Mouse (Mus musculus) embryonic facial prominence, embryonic 11.5 days (tissue): Measurements from ENCODE around the gene Tfpi. TPM values are rescaled to one million over a fixed set of nuclear protein-coding genes. Genes with fewer than 3 reads are reported as not detected.

Source experiments
- ATAC-seq: fragments of 200-750 bp; cut with Nextera tagmentation; replicated peaks from 2 replicates; pipeline ENCODE4 v1.8.0; 2017; ENCODE audit warnings: low read depth; ENCODE audit not compliant: insufficient number of reproducible peaks, low FRiP score, low TSS enrichment
- DNase-seq: peaks from one replicate; pipeline ENCODE4 v3.0.0-alpha.2; 2015; ENCODE audit warnings: low spot score
- H3K27ac ChIP-seq: fragments of 300-500 bp; sonication (generic); replicated peaks from 2 replicates; pipeline ENCODE4 v1.5.1; 2014; ENCODE audit warnings: mild to moderate bottlenecking, low read depth, low read length, control low read depth
- H3K27me3 ChIP-seq: fragments of 300-500 bp; sonication (generic); 2 replicates; pipeline ENCODE4 v1.6.1; 2014; ENCODE audit warnings: mild to moderate bottlenecking, low read length, moderate library complexity, mixed read lengths; ENCODE audit not compliant: control insufficient read depth, insufficient read depth
- H3K36me3 ChIP-seq: fragments of 300-500 bp; sonication (generic); replicated peaks from 2 replicates; pipeline ENCODE4 v1.6.1; 2014; ENCODE audit warnings: low read depth, mild to moderate bottlenecking, low read length, moderate library complexity, mixed read lengths; ENCODE audit not compliant: control insufficient read depth, insufficient read depth
- H3K4me1 ChIP-seq: fragments of 300-500 bp; sonication (generic); 2 replicates; pipeline ENCODE4 v1.6.1; 2014; ENCODE audit warnings: low read length, mixed read lengths; ENCODE audit not compliant: control insufficient read depth, insufficient read depth
- H3K4me2 ChIP-seq: fragments of 300-500 bp; sonication (generic); 2 replicates; pipeline ENCODE4 v1.6.1; 2014; ENCODE audit warnings: low read depth, mild to moderate bottlenecking, control low read depth, low read length, moderate library complexity
- H3K4me3 ChIP-seq: fragments of 300-500 bp; sonication (generic); 2 replicates; pipeline ENCODE4 v1.5.1; 2014; ENCODE audit warnings: low read depth, low read length, control low read depth
- H3K9ac ChIP-seq: fragments of 300-500 bp; sonication (generic); replicated peaks from 2 replicates; pipeline ENCODE4 v1.6.1; 2014; ENCODE audit warnings: mild to moderate bottlenecking, control low read depth, low read length
- H3K9me3 ChIP-seq: fragments of 300-500 bp; sonication (generic); replicated peaks from 2 replicates; pipeline ENCODE4 v1.6.1; 2016; ENCODE audit warnings: mild to moderate bottlenecking, low read length, inconsistent platforms, mixed read lengths; ENCODE audit not compliant: control insufficient read depth
- WGBS: fragments of 180-500 bp; shearing (Covaris S2); extraction: QIAGEN DNeasy Blood & Tissue Kit; methylation state at CpG from one replicate; pipeline ENCODE4 v1.1.7; 2014; 5-methylcytosine and 5-hydroxymethylcytosine counted together
- polyA plus RNA-seq: library from polyadenylated mRNA; unstranded; fragments of >200 nt; fragmentation: Nextera tagmentation; extraction: Ambion mirVana; gene quantifications from 2 replicates; pipeline ENCODE4 v1.2.1, GENCODE M21; 2014

Tfpi gene
- polyA plus RNA-seq, 1 experiment from 2014 or later, result 20.8 TPM

DNA sequence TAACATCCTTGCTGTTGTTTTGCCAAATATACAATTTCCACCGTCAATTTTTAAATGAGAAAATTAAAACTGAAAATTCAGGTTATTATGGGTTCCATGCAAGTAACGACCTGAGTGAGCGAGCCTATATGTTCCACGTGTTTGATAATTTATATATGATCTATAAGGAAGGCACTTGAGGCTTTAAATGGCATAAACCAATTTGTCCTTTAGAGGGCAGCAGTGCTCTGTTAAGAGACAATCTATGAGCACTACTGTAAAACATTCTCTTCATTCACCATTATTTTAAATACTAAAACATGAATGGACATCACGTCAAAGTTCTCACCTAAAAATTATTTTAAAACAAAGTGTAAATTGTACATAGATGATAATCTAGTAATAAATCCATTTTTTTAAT, 22.5 kb downstream of the Tfpi start:
- WGBS, result 16% methylated on average over 5 of the region's 5 CpGs

DNA sequence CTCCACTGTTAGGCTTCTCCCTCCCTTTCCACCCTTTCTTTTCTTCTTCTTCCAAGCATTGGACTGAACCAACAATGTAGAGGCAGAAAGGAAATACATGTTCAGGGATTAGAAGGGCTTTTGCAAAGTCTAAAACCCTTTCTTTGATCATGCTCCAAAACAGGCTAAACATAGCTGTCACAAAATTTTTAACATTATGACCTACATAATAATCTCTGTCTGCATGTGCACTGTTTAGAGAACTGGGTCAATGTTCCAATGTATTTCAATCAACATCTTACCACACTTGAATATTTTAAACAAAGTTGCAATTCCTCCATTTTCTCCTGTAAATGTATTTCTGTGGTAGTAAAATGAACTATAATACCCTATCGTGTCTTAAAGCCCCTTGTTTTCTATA, 31.1 kb downstream of the Tfpi start:
- Histone ChIP-seq H3K27ac (no peak overlapping the region), H3K9me3 (no peaks in the 10 kb centered on the region), H3K4me1 (no peaks in the 10 kb centered on the region), H3K4me3 (no peak overlapping the region), H3K36me3 (no peaks in the 10 kb centered on the region), H3K4me2 (no peak overlapping the region), H3K9ac (no peak overlapping the region), H3K27me3 (no peaks in the 10 kb centered on the region)
- ATAC-seq, result no peak
- DNase-seq, result no peak
- WGBS, result 81% methylated on average over 1 of the region's 1 CpGs

More for the DNA sequence above, 22.5 kb downstream of the Tfpi start:
- H3K27ac ChIP-seq, result no peak overlapping the region
- no peaks in the 10 kb centered on the region for H3K9me3 ChIP-seq
- no peak for ATAC-seq
- no peaks in the 10 kb centered on the region for H3K27me3 ChIP-seq
- H3K4me2 ChIP-seq, result no peak overlapping the region
- DNase-seq, result peak; percentile 86
- no peak overlapping the region for H3K9ac ChIP-seq
- H3K36me3 ChIP-seq, result no peaks in the 10 kb centered on the region
- H3K4me1 ChIP-seq, result no peaks in the 10 kb centered on the region
- H3K4me3 ChIP-seq, result no peak overlapping the region

GRCm38 (mm10) chr2:84441940-84442339, 34.6 kb downstream of the Tfpi start:
- Histone ChIP-seq H3K9me3 (no peaks in the 10 kb centered on the region), H3K4me1 (no peaks in the 10 kb centered on the region), H3K4me3 (no peak overlapping the region), H3K27me3 (no peaks in the 10 kb centered on the region), H3K9ac (no peak overlapping the region), H3K36me3 (no peaks in the 10 kb centered on the region), H3K27ac (no peak overlapping the region), H3K4me2 (no peak overlapping the region)
- no peak for DNase-seq
- ATAC-seq, result no peak
- 91% methylated on average over 5 of the region's 5 CpGs for WGBS

- Histone ChIP-seq H3K9ac (no peak overlapping the region), H3K4me3 (no peak overlapping the region), H3K27me3 (no peaks in the 10 kb centered on the region), H3K4me1 (no peaks in the 10 kb centered on the region), H3K4me2 (no peak overlapping the region), H3K36me3 (no peaks in the 10 kb centered on the region), H3K27ac (no peak overlapping the region), H3K9me3 (no peaks in the 10 kb centered on the region)
- DNase-seq, result peak; percentile 73
- no peak for ATAC-seq
- 58% methylated on average over 11 of the region's 11 CpGs for WGBS
These were observed 46.9 kb downstream of the Tfpi start for GRCm38 (mm10) chr2:84429724-84430123.

- 51% methylated on average over 3 of the region's 3 CpGs for WGBS
- no peaks in the 10 kb centered on the region for H3K36me3 ChIP-seq
- no peak overlapping the region for H3K9ac ChIP-seq
- no peak for ATAC-seq
- H3K4me1 ChIP-seq, result no peaks in the 10 kb centered on the region
- no peak overlapping the region for H3K4me2 ChIP-seq
- H3K4me3 ChIP-seq, result no peak overlapping the region
- no peaks in the 10 kb centered on the region for H3K27me3 ChIP-seq
- H3K9me3 ChIP-seq, result no peaks in the 10 kb centered on the region
- H3K27ac ChIP-seq, result no peak overlapping the region
- no peak for DNase-seq
These were observed 47.7 kb downstream of the Tfpi start for GRCm38 (mm10) chr2:84428836-84429235.

- ATAC-seq, result no peak
- H3K9ac ChIP-seq, result no peak overlapping the region
- no peak overlapping the region for H3K4me3 ChIP-seq
- no peak overlapping the region for H3K4me2 ChIP-seq
- no peak overlapping the region for H3K27ac ChIP-seq
- H3K4me1 ChIP-seq, result no peaks in the 10 kb centered on the region
- no peaks in the 10 kb centered on the region for H3K36me3 ChIP-seq
- whole genome bisulfite sequencing, result 88% methylated on average over 4 of the region's 4 CpGs
- no peaks in the 10 kb centered on the region for H3K9me3 ChIP-seq
- no peak for DNase-seq
- no peaks in the 10 kb centered on the region for H3K27me3 ChIP-seq
These were observed 50.0 kb downstream of the Tfpi start for GRCm38 (mm10) chr2:84426531-84426930.

DNA sequence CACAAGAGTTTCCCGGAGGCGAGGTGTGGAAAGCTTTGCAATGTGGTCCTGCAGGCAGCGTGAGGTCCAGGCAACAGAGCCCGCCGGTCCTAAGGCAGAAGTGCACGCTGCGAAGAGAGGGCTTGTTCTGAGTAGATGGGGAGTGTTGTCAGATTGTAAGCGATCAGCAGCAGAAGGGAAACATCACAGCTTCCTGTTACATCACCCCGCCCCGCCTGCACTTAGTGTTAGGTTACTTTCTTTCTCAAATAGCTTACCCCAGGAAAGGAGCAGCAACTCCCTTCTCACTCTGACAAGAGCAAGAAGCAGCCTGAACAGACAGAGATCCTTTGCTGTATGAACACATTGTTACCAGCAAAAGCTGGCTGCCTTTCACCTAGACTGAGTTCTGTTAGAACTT, 51.4 kb downstream of the Tfpi start, which contains the start of gene Calcrl:
Gene Calcrl, minus strand, starts transcription at position 274 of the 400 bp plus-strand sequence.
- Histone ChIP-seq H3K27me3 (no peaks in the 10 kb centered on the region), H3K9me3 (no peaks in the 10 kb centered on the region), H3K9ac (peak within 1 kb of the TSS; percentile 39; the same call in 1 of the 2 replicates), H3K4me1 (no peaks in the 10 kb centered on the region), H3K36me3 (no peaks in the 10 kb centered on the region), H3K27ac (0 out of 2 replicates have a peak within 1 kb of the TSS, but pooled peaks have one; percentile 5), H3K4me3 (peak within 1 kb of the TSS; percentile 11), H3K4me2 (peak within 1 kb of the TSS; percentile 37)
- peak; percentile 77 for DNase-seq
- WGBS, result under 1% methylated on average over 10 of the region's 10 CpGs
- ATAC-seq, result 0 out of 2 replicates have a peak, but pooled peaks have one; percentile 64

DNA sequence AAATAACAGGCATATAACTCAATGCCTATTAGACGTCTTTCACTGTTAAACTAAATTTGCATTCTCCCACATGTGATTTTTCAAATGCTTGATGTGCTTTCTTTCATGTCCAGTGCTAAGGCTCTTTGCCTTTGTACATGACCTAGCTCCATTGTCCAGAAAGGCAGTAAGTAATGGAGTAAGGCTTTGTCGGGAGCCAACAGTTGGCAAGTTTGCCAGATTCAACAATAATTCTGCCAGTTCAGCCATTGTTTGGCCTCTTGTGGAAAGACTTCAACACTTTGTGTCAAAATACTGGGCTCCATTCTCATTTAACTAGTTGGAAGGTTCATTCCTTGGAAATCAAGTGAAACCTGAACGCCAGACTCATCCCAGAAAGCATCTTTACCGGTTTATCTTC, 60.1 kb downstream of the Tfpi start:
- H3K27ac ChIP-seq, result no peak overlapping the region
- DNase-seq (no peak), ATAC-seq (no peak)
- no peaks in the 10 kb centered on the region for H3K4me1 ChIP-seq
- 86% methylated on average over 4 of the region's 4 CpGs for WGBS
- H3K36me3 ChIP-seq, result no peaks in the 10 kb centered on the region
- H3K4me2 ChIP-seq, result no peak overlapping the region
- no peak overlapping the region for H3K4me3 ChIP-seq
- H3K9me3 ChIP-seq, result no peaks in the 10 kb centered on the region
- no peak overlapping the region for H3K9ac ChIP-seq
- no peaks in the 10 kb centered on the region for H3K27me3 ChIP-seq
